Mouse (Mus musculus) cortical plate, adult 2 months (tissue): Measurements from ENCODE around the gene Socs4.

Experiments used
- CTCF ChIP-seq: fragments of 200-500 bp; IDR thresholded peaks from 2 replicates; pipeline ENCODE4 v1.5.1; 2011; ENCODE audit warnings: mild to moderate bottlenecking, control low read depth, low read length; ENCODE audit not compliant: insufficient read depth; ENCODE audit errors: extremely low read depth
- POLR2A ChIP-seq: fragments of 200-500 bp; IDR thresholded peaks from 2 replicates; pipeline ENCODE4 v1.6.1; 2011; ENCODE audit warnings: mild to moderate bottlenecking, low read length, control low read depth; ENCODE audit not compliant: insufficient read depth; ENCODE audit errors: extremely low read depth

DNA sequence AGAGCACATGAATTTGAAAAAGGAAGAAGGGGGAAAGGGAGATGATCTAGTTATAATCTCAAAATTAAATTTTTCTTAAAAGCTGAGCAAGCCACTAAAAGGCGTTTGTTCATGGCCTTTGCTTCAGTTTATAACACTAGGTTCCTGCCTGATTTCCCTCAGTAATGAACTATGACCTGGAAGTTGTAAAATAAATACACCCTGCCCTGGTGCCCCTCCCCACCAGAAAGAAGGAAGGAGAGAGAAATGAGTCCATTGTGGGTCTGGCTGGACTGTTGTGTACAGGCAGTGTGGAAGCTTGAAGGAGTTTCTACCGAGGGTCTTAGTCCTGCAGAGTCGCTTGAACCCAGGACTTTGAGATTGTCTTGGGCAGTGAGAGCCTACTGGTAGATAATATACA is 30.9 kb downstream of the Socs4 start:
- no peak for TF ChIP-seq CTCF
- TF ChIP-seq POLR2A, result no peak
